Mouse (Mus musculus) testis, postnatal 14 days (tissue): Measurements from ENCODE around the gene Dhx32.

Source experiments
- DNase-seq: peaks from one replicate; pipeline ENCODE4 v3.0.0; 2021; ENCODE audit warnings: low spot score

Gene Dhx32

DNA sequence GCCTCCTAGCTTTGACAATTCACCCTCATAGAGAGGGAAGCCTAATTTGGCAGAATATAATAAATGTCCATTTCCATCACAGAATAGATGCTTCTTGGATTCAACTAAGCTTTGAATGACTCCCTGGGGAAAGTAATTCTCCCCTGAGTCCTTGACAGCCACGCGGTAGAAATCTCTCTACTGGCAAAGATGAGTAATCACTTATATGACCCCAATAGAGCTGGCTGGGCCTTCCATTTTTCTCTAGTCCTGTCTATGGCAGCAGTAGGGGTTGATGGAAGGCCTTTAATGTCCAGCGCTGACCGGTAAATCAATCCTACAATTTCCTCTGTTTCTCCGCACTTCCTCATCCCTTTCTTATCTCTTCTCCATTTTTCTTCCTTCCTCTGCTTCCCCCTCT lies 7.3 kb downstream of the Dhx32 start:
- no peak for DNase-seq

DNA sequence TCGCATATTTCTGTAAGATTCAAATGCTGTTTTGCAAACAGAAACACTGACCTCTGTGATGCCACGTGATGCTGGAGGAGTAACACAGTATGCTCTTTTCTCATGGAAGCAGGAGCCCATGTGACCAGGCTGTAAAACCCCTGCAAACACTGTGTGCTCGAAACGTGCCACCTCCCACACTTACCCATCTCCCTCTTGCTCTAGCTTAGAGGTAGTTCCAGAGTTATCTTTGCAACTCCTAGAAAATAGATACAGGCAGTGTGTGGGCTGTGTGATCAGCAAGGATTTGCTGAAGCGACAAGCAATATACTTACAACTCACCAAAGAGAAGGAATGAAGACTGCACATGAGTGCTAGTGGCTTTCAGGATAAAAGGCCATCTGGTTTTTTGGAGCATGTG lies 14.0 kb downstream of the Dhx32 start:
- DNase-seq: peak; percentile 71

DNA sequence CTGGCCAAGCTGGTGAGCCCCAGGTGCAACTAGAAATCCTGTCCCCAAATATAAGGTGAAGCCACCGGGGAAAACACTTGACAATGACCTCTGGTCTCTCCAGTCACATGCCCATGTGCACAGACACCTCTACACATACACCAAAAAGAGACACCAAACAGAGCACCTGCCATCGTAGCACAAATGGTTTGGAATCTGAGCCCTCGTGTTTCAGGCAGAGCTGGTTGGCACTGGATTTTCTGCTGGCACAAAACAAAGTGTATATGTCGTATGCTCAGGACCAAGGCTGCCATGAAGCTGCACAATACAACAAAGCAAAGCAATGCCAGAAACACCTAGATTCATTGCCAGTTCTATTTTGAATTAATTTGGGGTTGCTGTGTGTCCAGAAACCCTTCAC lies 14.5 kb downstream of the Dhx32 start:
- DNase-seq: no peak

DNA sequence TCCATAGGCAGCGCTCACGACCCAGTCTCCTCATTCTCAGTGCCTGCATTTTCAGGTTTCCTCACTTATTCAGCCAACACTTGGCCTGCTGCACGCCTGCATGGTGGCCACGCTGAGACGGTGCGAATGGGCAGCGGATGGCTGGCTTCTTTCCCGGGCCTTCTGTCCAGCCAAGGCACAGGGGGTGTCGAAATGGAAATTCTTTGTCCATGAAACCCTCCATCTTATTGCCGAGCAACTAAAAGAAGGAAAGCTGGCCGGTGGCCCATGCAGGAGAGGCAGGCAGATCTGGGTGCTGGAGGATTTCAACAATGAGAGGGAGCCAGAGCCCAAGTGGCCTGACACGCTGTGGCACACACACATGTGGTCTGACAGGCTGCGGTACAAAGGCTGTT lies 16.7 kb downstream of the Dhx32 start:
- peak; percentile 31 for DNase-seq

DNA sequence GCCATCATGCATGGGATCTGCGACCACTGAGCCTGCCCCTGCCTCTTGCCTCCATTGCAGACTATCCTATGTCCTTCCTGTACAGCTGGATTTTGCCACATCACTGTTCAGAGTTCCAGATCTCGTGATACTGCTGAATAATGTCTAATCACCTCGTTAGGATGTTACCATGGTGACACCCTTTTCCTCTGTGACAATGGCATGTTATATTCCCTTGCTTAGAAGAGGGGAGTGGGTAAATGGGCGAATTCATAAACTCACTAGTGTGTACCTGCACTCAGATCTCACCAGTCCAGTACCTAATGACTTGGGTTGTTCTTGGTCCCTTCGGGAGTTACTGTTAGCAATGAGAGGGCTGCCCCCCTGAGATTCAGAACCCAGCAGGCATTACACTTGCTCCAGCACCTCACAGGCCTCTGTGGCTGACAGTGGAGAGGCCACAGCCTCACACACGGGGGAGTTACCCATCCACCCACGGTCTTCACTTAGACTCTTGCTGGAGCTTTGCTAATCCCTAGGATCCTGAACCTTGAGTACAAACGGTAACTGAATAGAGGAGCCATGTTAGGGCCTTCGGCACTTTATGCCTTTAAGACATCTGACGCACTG lies 17.2 kb downstream of the Dhx32 start:
- no peak for DNase-seq

DNA sequence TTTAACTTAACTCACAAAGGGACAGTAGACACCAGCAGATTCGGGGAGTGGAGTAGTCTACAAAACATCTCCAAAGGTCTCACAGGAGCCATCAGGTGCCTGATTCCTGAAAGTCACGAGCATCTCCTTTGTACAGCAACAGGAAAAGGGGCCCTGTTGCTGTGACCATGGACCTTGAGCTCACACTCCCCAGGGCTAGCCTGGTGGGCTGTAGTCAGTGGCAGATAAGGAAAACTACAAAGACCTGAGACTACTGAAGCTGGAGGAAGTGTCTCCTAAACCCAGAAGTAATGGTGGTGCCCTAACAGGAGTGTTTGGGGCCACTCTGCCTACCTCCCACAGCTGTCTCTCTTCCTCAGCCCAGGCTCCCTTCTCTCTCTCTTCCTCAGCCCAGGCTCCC lies 18.1 kb downstream of the Dhx32 start:
- DNase-seq: no peak

DNA sequence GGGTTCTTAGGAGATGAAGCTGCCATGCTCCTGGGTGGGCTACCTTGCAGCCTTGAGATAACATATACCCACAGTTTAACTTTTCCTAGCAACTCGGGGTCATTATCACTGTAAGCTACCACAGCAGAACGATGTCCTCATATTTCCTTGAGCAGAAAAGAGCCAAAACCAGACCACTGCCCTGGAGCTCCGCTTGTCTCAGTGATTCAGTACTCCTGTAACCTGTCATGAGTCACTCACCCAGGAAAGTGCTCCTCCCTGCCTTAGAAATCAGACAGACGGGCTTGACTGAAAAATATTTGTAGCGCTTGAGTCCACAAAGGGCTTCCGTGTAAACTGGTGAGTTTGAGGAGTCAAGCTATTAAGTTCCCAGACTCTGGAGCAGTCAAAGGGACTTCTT lies 19.8 kb downstream of the Dhx32 start:
- DNase-seq: no peak

DNA sequence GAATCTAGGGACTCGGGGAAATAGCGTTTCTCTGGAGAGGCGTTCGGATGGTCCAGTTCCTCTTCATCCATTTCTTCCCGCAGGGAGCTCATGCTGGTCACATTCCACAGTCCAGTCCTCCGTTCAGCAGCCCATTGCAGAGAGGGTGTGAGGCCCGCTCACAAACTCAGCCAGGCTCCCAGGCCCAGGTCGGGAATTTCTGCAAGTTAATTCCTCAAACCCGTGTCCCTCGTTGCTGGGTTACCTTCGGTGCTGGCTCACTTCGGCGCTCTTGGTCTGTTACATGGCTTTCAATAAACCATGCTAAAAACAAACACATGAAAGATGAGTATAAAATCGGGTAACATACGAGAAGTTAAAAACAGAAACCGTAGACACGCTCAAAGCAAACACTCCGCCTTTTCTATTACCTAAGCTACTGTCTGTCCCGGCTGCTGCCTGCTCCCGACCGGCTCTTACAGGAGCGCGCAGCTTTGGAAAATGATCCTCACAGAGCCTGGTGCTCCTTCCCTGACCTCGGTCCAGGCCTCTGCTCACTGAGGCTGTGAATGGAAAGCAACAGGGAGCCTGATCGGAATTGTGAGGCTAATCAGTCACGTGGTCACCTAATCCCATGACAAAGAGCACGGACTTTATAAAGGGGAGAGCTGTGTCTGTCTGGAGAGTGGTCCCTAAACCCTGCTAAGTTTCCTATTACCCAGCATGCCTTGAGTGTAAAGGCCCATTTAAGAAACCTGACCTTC lies 22.7 kb downstream of the Dhx32 start:
- DNase-seq: no peak

DNA sequence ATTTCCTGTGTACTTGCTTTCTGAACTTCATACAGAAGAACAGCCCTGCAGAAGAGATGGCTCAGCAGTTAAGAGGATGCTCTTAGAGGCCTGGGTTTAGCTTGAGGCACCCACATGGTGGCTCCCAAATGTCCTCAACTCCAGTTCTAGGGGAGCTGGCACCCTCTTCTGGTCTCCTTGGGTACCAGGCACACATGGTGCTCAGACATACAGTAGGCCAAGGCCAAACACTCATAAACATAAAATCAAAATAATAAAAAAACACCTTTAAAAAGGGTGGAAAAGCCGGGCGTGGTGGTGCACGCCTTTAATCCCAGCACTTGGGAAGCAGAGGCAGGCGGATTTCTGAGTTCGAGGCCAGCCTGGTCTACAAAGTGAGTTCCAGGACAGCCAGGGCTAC lies 23.8 kb downstream of the Dhx32 start:
- no peak for DNase-seq

DNA sequence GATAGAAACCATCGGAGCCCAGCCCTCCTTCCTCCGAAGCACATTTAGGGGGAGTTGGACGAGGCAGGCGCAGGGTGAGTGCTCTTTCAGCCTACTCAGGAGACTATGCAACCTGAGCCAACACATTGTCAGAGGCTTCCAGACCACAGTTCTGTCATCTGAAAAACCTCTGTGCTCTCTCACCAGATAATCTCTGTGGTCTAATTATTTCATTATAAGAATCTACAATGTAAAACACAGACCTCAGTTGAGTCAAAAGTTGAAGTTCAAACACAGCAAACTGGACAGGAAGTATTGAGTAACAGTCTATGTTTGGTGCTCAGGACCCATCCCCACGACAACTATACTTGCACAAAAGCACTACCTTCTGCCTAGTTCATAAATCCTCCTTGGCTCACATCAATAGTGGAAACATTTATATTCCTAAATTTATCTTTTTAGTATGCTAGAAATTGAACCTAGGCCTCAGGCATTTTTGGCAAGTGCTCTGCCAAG lies 24.5 kb downstream of the Dhx32 start:
- DNase-seq: no peak

DNA sequence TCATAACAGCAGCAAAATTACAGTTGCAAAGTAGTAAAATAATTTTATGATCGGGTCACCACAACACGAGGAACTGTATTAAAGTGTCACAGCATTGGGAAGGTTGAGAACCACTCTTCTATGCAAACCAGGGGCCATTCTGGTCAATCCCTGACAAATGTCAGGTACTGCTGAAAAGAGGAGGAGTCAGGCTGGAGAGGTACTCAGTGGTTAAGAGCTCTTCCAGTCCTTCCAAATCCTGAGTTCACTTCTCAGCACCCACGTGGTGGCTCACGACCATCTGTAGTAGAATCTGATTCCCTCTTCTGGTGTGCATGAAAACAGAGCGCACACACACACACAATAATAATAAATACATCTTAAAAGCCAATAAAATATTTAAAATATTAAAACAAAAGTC lies 31.4 kb downstream of the Dhx32 start:
- no peak for DNase-seq

DNA sequence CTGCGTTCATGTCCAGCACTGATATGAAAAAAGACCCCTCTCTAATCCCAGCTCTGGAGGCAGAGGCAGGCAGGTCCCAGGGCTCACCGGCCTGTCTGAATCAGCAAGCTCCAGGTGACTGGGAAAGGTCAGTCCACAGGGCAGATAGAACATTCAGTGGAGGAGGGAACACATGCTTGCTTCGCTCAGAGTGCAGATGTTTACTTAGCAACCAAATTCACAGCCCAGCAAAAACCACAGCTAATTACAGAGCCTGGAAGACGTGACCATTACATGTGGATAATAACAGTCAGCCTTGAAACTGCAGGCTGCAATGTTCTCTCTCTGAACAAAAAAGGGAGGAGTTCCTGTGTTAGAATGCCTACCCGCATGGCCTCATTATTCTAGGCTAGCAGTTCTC lies 31.9 kb downstream of the Dhx32 start:
- DNase-seq: no peak

DNA sequence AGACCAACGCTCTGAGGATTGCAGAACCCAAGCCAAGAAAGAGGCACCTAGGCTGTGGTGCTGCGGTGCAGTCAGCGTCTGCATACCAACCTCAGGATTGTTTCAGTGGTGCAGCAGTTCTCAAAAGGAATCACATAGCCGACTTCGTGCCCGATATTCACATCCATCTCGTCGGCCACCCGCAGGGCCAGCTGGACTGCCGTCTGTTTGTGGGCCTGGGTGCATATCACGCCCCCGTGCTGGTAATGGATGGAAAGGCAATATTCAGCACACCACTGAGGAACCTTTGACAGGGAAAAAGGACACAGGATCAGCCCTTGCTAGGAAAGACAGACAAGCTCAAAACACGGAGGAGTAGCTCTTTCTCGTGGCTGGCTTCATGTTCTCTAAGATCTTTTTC lies 33.8 kb downstream of the Dhx32 start:
- no peak for DNase-seq

DNA sequence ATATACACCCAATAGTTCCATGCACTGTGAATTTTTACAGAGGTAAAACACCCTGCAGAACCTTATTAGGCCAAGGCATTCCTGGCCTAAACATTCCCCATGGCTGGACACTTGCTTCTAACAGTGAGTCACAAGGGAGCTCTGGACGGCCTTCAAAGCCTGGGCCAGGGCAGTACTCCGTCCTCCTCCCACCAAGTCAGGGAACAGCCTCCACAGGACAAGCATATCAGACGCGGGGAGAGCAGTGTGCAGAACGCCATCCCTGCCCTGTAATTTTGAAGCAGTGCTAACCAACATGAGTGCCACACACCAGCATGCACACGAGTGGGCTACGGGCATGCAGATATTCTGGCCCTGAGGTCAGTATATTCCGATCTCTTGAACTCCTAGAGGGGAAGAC lies 35.2 kb downstream of the Dhx32 start:
- peak; percentile 70 for DNase-seq

DNA sequence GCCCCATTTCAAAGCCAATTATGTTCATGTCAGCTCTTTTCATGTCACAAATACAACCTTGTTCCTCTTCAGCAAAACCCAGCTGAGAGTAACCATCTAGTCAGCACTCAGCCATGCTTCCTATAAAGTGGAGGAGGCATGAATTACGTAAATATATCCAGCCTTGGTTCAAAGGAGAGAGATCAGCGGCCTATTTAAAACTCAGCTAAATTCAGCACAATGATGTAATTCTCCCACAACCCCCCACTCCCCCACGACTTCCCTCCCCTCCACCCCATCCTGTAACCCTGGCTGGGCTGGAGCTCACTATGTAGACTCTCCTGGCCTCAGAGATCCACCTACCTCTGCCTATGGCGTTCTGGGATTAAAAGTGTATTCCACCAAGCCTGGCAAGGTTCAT lies 37.8 kb downstream of the Dhx32 start:
- no peak for DNase-seq

DNA sequence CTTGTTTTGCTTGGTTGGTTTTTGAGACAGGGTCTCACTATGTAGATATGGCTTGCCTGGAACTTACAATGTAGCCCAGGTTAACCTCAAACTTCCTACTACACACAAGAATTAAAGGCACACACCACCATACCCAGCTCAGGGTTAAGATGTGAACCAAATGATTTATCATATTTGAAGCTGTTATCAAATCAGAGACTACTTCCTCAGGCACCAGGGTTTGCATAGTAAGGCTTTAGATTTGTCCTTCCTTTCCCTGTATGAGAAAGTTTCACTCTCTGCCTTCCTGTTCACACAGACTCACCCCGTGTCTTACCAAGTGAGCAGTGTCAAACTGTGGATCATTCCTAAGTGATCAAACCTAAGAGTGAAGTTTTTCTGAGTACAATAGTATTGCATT lies 38.3 kb downstream of the Dhx32 start:
- no peak for DNase-seq

DNA sequence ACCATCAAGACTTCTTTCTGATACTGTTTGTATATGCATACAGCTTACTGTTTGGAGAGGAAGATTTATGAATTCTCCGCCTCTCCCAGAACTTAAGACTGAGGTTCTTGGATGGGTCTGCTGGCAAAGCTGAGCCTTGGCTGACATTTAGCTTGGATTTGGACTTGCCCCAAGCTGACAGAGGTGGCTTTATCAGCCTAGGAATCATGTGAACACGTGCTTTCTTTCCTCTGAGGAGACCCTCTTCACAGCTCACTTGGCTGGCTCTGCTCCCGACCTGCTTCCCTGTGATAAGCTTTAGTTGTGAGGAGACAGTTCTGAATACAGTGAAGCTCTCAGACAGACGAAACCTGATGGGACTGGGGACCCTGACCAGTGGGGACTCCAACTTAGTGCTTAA lies 38.9 kb downstream of the Dhx32 start:
- no peak for DNase-seq

DNA sequence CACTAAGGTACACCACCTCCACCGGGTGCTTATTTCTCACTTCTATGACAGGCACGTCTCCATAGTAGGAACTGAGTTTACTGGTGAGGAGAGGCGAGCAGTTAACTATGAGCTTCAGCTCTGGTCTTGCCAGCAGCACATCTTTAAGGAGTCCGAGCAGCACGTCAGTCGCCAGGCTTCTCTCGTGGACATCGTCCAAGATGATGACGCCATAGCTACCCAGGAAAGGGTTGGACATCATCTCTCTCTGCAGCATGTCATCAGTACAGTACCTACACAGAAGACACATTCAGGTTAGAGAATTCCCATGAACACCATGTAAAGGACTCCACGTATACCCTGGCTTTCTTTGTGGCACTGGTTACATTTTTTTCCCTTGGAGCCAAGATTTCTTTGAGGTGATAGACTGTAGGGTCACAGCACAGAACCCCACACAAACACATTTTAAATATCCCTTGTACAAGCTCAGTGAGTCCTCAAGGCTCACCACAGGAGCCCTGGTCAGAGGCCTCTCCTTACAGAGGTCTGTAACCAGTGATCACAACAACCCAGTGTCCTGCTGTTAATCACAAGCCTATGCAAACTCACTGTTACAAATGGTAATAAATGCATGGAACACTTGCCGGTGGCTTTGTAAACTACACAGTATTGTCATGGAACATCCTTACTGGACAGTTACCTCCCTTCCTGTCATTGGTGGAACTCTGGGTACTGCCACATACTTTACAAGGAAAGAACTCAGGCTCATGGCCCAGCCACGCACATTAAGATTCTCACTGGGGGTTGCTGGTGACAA lies 39.8 kb downstream of the Dhx32 start:
- no peak for DNase-seq

DNA sequence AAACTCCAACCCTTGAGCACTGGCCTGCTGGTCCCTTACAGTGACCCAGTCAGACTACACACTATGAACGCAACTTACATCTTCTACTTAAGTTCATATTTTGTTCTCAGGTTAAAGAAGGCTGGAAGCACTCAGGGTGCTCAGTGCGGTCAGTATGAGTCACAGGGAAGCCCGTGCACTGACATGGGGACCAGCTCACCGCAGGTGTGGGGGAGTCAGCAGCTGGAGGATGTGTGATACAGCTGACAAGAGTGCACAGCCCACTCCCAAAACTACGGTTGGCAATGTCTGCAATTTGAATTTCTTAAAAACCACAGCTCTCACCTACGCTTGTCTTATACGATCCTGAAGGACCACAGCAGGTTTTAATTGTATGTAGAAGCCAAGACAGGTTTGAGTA lies 42.0 kb downstream of the Dhx32 start:
- no peak for DNase-seq

DNA sequence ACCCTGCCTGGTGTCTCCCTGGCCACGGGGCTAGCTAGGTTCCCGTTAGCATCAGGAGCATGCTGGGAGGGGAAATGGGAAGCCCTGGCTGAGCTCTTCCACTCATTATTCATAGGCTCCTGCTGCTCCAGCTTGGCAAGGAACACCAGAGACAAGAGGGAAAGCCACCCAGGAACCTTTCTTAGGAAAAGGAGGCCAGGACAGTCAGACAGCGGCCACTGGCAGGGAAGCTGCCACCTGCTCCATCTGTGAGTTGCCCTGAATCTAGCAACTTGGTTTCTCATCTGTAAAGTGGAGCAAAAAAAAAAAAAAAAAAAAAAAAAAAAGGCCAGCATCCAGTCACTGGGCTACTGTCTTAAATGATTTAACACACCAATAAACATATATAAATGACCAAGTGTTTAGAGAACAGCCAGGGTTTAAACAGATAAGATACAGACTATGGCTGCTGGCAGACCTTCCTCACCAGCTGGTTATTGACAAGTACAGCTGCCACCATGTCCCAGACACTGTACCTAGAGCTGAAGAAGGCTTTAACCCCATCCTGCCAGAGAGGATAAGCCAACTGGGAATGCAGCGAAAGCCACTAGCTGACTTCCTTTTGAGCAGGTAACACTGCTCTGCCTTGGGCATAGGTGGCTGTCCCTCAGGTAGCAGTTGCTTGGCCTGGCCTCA lies 50.4 kb downstream of the Dhx32 start:
- no peak for DNase-seq

DNA sequence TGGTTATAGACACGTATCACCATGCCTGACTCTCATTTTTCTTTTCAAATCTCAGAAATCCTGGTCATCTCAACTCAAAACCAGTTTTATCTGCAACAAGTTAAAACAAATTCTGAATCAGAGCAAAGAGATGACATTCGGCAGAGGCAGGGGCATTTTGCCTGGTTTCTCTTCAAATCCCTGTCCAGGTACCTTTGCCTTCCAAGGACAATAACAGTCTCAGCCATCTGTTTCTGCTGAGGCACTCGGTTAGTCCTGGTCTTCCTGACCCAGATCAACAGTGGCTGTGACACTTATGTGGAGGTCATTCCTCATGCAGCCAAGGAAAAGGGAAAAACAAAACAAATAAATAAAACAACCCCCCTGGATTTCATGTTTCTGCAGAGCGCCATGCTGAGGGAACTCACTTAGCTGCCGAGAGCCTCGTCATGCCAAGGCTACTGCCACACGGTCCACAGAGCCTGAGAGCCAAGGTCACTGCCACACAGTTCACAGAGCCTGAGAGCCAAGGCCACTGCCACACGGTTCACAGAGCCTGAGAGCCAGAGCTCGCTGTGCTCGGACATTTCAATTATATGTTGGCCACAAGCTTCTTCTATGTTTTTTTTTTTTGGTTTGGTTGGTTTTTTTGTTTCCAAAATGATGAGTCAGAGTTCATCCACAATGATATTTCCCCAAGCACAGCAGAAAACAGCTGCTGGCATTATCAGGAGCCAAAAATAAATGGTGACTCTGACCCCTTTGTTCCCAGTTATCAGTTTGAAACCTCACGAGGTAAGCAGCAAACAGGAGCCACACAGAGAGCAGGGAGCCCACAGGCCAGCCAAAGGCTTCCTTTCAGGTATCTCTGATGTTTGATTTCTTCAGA lies 52.0 kb downstream of the Dhx32 start:
- no peak for DNase-seq

DNA sequence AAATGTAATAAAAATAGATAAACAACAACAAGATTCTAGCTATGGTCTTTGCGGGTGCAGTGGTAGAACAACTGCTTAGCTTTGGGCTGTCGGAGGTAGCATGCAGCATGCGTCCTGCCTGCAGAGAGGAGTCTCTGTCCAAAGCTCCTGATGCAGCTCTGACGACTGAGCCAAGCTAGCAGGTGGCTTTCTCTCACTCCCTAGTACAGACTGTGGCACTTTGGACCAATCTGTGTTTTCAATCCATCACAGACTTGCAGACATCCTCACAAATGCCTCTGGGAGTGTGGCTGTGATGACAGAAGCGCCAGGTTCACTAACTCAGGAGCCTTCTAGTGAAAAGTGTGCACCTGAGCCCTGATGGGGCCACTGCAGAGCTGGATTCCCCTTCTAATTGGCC lies 53.2 kb downstream of the Dhx32 start:
- DNase-seq: no peak
